Mouse (Mus musculus): ENCODE results near the gene Pde5a.

The Pde5a gene

GRCm38 (mm10) chr3:122728852-122729600 lies at the start of gene Pde5a:
TSS of gene Pde5a (plus strand) at chr3:122728947.
- in situ Hi-C loops (cut with MboI) = no loop called here

GRCm38 (mm10) chr3:122680851-122681250 lies 47.9 kb upstream of the Pde5a start:
- in situ Hi-C loops (cut with MboI) = no loop called here

GRCm38 (mm10) chr3:122682352-122682751 lies 46.4 kb upstream of the Pde5a start:
- in situ Hi-C loops (cut with MboI) = no loop called here

- in situ Hi-C loops (cut with MboI) = no loop called here
These were observed 43.9 kb upstream of the Pde5a start for GRCm38 (mm10) chr3:122684832-122685231.

GRCm38 (mm10) chr3:122693039-122693438 lies 35.7 kb upstream of the Pde5a start:
- in situ Hi-C loops (cut with MboI) = no loop called here

GRCm38 (mm10) chr3:122695870-122696269 lies 32.9 kb upstream of the Pde5a start:
- in situ Hi-C loops (cut with MboI) = no loop called here

GRCm38 (mm10) chr3:122696672-122697071 lies 32.1 kb upstream of the Pde5a start:
- in situ Hi-C loops (cut with MboI) = no loop called here

GRCm38 (mm10) chr3:122704209-122704608 lies 24.5 kb upstream of the Pde5a start:
- in situ Hi-C loops (cut with MboI) = no loop called here

- in situ Hi-C loops (cut with MboI) = no loop called here
These were observed 23.5 kb upstream of the Pde5a start for GRCm38 (mm10) chr3:122705246-122705645.

GRCm38 (mm10) chr3:122708485-122708884 lies 20.3 kb upstream of the Pde5a start:
- in situ Hi-C loops (cut with MboI) = no loop called here

- in situ Hi-C loops (cut with MboI) = no loop called here
These were observed 18.6 kb upstream of the Pde5a start for GRCm38 (mm10) chr3:122710141-122710540.

GRCm38 (mm10) chr3:122718631-122719030 lies 10.1 kb upstream of the Pde5a start:
- in situ Hi-C loops (cut with MboI) = no loop called here

GRCm38 (mm10) chr3:122721522-122721921 lies 7.2 kb upstream of the Pde5a start:
- in situ Hi-C loops (cut with MboI) = no loop called here

GRCm38 (mm10) chr3:122729601-122729959 lies 833 bp downstream of the Pde5a start:
- in situ Hi-C loops (cut with MboI) = no loop called here

GRCm38 (mm10) chr3:122729960-122730740 lies 1.4 kb downstream of the Pde5a start:
- in situ Hi-C loops (cut with MboI) = no loop called here

GRCm38 (mm10) chr3:122730741-122731235 lies 2.0 kb downstream of the Pde5a start:
- in situ Hi-C loops (cut with MboI) = no loop called here

GRCm38 (mm10) chr3:122733806-122734205 lies 5.1 kb downstream of the Pde5a start:
- in situ Hi-C loops (cut with MboI) = no loop called here

GRCm38 (mm10) chr3:122734329-122734728 lies 5.6 kb downstream of the Pde5a start:
- in situ Hi-C loops (cut with MboI) = no loop called here

GRCm38 (mm10) chr3:122739460-122739859 lies 10.7 kb downstream of the Pde5a start:
- in situ Hi-C loops (cut with MboI) = no loop called here

GRCm38 (mm10) chr3:122744265-122744664 lies 15.5 kb downstream of the Pde5a start:
- in situ Hi-C loops (cut with MboI) = no loop called here

GRCm38 (mm10) chr3:122747921-122748700 lies 19.4 kb downstream of the Pde5a start:
- in situ Hi-C loops (cut with MboI) = no loop called here

GRCm38 (mm10) chr3:122763240-122763761 lies 34.6 kb downstream of the Pde5a start:
- in situ Hi-C loops (cut with MboI) = no loop called here

Measured in mature B cell (primary cell).